Mouse (Mus musculus): Measurements from ENCODE around the gene Fkbp9. TPM values are rescaled to one million over a fixed set of nuclear protein-coding genes. Genes with fewer than 3 reads are reported as not detected.
A peak's percentile ranks its signal among the peaks of the same experiment; 100 is the strongest.

Gene Fkbp9
- polyA plus RNA-seq, 1 experiment from 2014 or later, result 134 TPM

DNA sequence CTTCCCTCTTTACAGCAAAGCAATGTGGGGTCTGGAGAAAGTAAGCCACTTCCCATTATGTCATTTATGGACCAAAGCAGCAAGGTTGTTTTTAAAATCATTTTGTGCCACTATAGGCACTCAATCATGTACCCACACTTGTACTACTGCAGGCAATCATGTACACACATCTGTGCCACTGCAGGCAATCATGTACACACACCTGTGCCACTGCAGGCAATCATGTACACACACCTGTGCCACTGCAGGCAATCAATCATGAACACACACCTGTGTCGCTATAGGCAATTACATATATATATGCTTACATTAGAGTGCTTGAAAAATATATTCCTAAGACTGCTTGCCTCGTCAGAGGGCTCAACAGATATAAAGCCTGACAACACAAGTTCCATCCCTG lies 73.1 kb downstream of the Fkbp9 start:
- H3K27me3 ChIP-seq (replicated peaks; ENCODE audit: insufficient read depth, low read length), result no peaks in the 10 kb centered on the region
- H3K27ac ChIP-seq (ENCODE audit: low read length), result no peak overlapping the region
- H3K9ac ChIP-seq (replicated peaks; ENCODE audit: low read depth), result no peak overlapping the region
- H3K4me2 ChIP-seq (replicated peaks; ENCODE audit: low read depth, low read length), result no peak overlapping the region
- H3K4me3 ChIP-seq (ENCODE audit: low read depth, low read length), result no peak overlapping the region
- ATAC-seq (peak; percentile 15; the same call in 1 of the 2 replicates), DNase-seq (ENCODE audit: low spot score) (no peak)
- H3K36me3 ChIP-seq (ENCODE audit: insufficient read depth, low read length), result no peaks in the 10 kb centered on the region
- WGBS, result 73% methylated on average over 2 of the region's 2 CpGs
- no peaks in the 10 kb centered on the region for H3K9me3 ChIP-seq (ENCODE audit: low read length)
- peaks cover 2% of the 10 kb centered on the region; the same call in 1 of the 2 replicates for H3K4me1 ChIP-seq (ENCODE audit: insufficient read depth, low read depth, low read length)
- TF ChIP-seq EP300 (IDR thresholded peaks at IDR 0.05) (peak; percentile 34; the same call in 1 of the 2 replicates), CTCF (IDR thresholded peaks at IDR 0.05) (no peak)

GRCm38 (mm10) chr6:56905486-56905885 lies 73.6 kb downstream of the Fkbp9 start:
- Histone ChIP-seq H3K4me1 (ENCODE audit: insufficient read depth, low read depth, low read length) (peaks cover 2% of the 10 kb centered on the region; the same call in 1 of the 2 replicates), H3K4me2 (replicated peaks; ENCODE audit: low read depth, low read length) (no peak overlapping the region), H3K27me3 (replicated peaks; ENCODE audit: insufficient read depth, low read length) (no peaks in the 10 kb centered on the region), H3K9ac (replicated peaks; ENCODE audit: low read depth) (no peak overlapping the region), H3K9me3 (ENCODE audit: low read length) (no peaks in the 10 kb centered on the region), H3K4me3 (ENCODE audit: low read depth, low read length) (no peak overlapping the region), H3K36me3 (ENCODE audit: insufficient read depth, low read length) (no peaks in the 10 kb centered on the region), H3K27ac (ENCODE audit: low read length) (no peak overlapping the region)
- no peak for TF ChIP-seq CTCF (IDR thresholded peaks at IDR 0.05)
- no peak for TF ChIP-seq EP300 (IDR thresholded peaks at IDR 0.05)
- WGBS, result 82% methylated on average over 5 of the region's 5 CpGs
- DNase-seq (ENCODE audit: low spot score) (no peak), ATAC-seq (no peak)

DNA sequence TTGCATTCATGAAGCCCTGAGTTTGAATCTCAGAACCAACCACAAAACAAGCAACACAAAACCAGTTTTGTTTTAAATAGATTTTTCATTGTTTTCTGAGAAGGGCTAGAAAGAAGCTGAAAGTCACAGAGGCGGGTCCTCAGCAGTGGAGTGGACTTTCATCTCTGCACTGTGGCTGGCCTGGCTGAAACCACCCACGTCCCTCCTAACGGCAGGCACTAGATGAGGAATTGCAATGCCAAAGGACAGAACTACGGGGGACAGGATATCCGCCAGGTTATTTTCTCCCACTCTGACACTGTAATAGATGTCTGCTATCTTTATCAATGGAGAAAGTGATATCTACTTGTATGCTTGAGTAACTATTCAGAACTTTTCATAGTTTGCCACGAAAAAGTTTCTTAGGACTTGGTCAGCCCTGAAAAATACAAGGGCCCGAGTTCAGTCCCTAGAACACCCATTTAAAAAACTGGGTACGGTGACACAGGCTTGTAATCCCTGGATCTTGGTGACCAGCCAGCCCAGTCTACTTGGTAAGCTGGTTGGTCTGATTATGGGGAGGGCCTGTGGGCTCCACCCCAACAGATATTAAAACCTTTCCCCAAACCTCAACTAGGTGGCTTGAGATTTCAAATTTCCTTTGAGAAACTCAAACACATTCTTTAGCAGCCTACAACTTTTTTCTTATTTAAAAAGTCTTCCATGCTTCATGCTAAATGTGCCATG lies 74.4 kb downstream of the Fkbp9 start:
- Histone ChIP-seq H3K27ac (ENCODE audit: low read length) (no peak overlapping the region), H3K4me1 (ENCODE audit: insufficient read depth, low read depth, low read length) (peaks cover 2% of the 10 kb centered on the region; the same call in 1 of the 2 replicates), H3K9ac (replicated peaks; ENCODE audit: low read depth) (no peak overlapping the region), H3K27me3 (replicated peaks; ENCODE audit: insufficient read depth, low read length) (no peaks in the 10 kb centered on the region), H3K4me3 (ENCODE audit: low read depth, low read length) (no peak overlapping the region), H3K36me3 (ENCODE audit: insufficient read depth, low read length) (no peaks in the 10 kb centered on the region), H3K9me3 (ENCODE audit: low read length) (no peaks in the 10 kb centered on the region), H3K4me2 (replicated peaks; ENCODE audit: low read depth, low read length) (no peak overlapping the region)
- TF ChIP-seq EP300 (IDR thresholded peaks at IDR 0.05) (no peak), CTCF (IDR thresholded peaks at IDR 0.05) (no peak)
- ATAC-seq (no peak), DNase-seq (ENCODE audit: low spot score) (no peak)
- whole genome bisulfite sequencing, result 76% methylated on average over 8 of the region's 8 CpGs

GRCm38 (mm10) chr6:56907973-56908372 lies 76.1 kb downstream of the Fkbp9 start:
- Histone ChIP-seq H3K36me3 (ENCODE audit: insufficient read depth, low read length) (no peaks in the 10 kb centered on the region), H3K27ac (ENCODE audit: low read length) (no peak overlapping the region), H3K9me3 (ENCODE audit: low read length) (no peaks in the 10 kb centered on the region), H3K4me2 (replicated peaks; ENCODE audit: low read depth, low read length) (no peak overlapping the region), H3K4me1 (ENCODE audit: insufficient read depth, low read depth, low read length) (0 out of 2 replicates have a peak, but pooled peaks cover 2% of the 10 kb centered on the region), H3K27me3 (replicated peaks; ENCODE audit: insufficient read depth, low read length) (no peaks in the 10 kb centered on the region), H3K4me3 (ENCODE audit: low read depth, low read length) (no peak overlapping the region), H3K9ac (replicated peaks; ENCODE audit: low read depth) (no peak overlapping the region)
- DNase-seq (ENCODE audit: low spot score), result no peak
- 91% methylated on average over 3 of the region's 3 CpGs for WGBS
- TF ChIP-seq CTCF (IDR thresholded peaks at IDR 0.05) (no peak), EP300 (IDR thresholded peaks at IDR 0.05) (no peak)
- no peak for ATAC-seq

DNA sequence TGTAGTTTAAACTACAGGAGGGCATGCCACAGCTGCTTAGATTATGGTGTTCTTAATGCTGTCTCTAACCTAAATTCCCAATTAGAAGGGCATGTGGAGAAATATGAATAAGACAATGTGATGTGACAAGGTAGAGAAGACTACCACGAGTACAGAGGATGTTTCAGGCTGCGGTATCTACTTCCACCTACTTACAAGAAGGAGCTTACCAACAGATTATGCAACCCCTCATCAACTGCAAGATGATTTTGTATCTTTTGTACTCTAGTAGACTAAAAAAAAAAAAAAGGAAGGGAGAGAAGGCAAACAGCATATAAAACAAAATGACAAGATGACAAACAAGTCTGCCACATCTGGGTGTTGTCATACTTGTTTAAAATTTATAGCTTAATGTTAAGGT lies 76.5 kb downstream of the Fkbp9 start:
- H3K27ac ChIP-seq (ENCODE audit: low read length), result no peak overlapping the region
- no peak overlapping the region for H3K4me3 ChIP-seq (ENCODE audit: low read depth, low read length)
- no peak overlapping the region for H3K9ac ChIP-seq (replicated peaks; ENCODE audit: low read depth)
- H3K9me3 ChIP-seq (ENCODE audit: low read length), result no peaks in the 10 kb centered on the region
- no peak for ATAC-seq
- TF ChIP-seq EP300 (IDR thresholded peaks at IDR 0.05) (no peak), CTCF (IDR thresholded peaks at IDR 0.05) (no peak)
- H3K27me3 ChIP-seq (replicated peaks; ENCODE audit: insufficient read depth, low read length), result no peaks in the 10 kb centered on the region
- no peak overlapping the region for H3K4me2 ChIP-seq (replicated peaks; ENCODE audit: low read depth, low read length)
- WGBS, result 82% methylated on average over 2 of the region's 2 CpGs
- no peak for DNase-seq (ENCODE audit: low spot score)
- H3K36me3 ChIP-seq (ENCODE audit: insufficient read depth, low read length), result no peaks in the 10 kb centered on the region
- 0 out of 2 replicates have a peak, but pooled peaks cover 2% of the 10 kb centered on the region for H3K4me1 ChIP-seq (ENCODE audit: insufficient read depth, low read depth, low read length)

DNA sequence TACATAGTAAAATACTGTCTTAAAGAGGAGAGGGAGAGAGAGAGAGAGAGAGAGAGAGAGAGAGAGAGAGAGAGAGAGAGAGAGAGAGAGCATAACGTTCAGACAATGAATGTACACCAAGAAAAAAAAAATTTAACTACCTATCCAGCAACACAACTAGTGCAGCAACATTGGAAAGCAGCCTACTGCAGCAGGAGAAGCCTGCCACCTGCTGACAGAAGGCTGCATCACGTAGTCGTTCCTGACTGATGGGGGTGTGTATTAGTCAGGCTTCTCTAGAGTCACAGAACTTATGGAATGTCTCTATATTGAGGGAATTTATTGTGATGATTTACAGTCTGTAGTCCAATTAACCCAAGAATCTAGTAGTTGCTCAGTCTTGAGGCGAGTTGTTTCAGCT lies 77.1 kb downstream of the Fkbp9 start:
- H3K9me3 ChIP-seq (ENCODE audit: low read length), result no peaks in the 10 kb centered on the region
- H3K4me3 ChIP-seq (ENCODE audit: low read depth, low read length), result no peak overlapping the region
- DNase-seq (ENCODE audit: low spot score), result peak; percentile 80
- WGBS, result 8% methylated on average over 4 of the region's 4 CpGs
- no peak overlapping the region for H3K9ac ChIP-seq (replicated peaks; ENCODE audit: low read depth)
- H3K36me3 ChIP-seq (ENCODE audit: insufficient read depth, low read length), result no peaks in the 10 kb centered on the region
- H3K27ac ChIP-seq (ENCODE audit: low read length), result no peak overlapping the region
- ATAC-seq, result peak; percentile 73
- H3K4me1 ChIP-seq (ENCODE audit: insufficient read depth, low read depth, low read length), result 0 out of 2 replicates have a peak, but pooled peaks cover 2% of the 10 kb centered on the region
- H3K27me3 ChIP-seq (replicated peaks; ENCODE audit: insufficient read depth, low read length), result no peaks in the 10 kb centered on the region
- peak; percentile 94 for TF ChIP-seq CTCF (IDR thresholded peaks at IDR 0.05)
- TF ChIP-seq EP300 (IDR thresholded peaks at IDR 0.05), result no peak
- no peak overlapping the region for H3K4me2 ChIP-seq (replicated peaks; ENCODE audit: low read depth, low read length)

All from lung, postnatal 0 days (tissue).